Mouse (Mus musculus): ENCODE measurements at regions not wholly inside any gene's neighbourhood (a gene's known extent, or its start where the extent isn't known, plus 50 kb on each side); places are given as distances from the start of the nearest gene placed in this dataset.

GRCm38 (mm10) chr1:169139507-169139906, 391.8 kb downstream of the Nuf2 start:
- no peak for TF ChIP-seq CTCF (conservative IDR thresholded peaks at IDR 0.05; ENCODE audit: insufficient read depth, insufficient read length, low read depth, low read length)
- no peak for TF ChIP-seq POLR2A (IDR thresholded peaks at IDR 0.05; ENCODE audit: low read depth, low read length)

Measured in kidney, adult 2 months (tissue).